20 mouse cellular contexts compared by ENCODE assay signal in the genomic region with DNA sequence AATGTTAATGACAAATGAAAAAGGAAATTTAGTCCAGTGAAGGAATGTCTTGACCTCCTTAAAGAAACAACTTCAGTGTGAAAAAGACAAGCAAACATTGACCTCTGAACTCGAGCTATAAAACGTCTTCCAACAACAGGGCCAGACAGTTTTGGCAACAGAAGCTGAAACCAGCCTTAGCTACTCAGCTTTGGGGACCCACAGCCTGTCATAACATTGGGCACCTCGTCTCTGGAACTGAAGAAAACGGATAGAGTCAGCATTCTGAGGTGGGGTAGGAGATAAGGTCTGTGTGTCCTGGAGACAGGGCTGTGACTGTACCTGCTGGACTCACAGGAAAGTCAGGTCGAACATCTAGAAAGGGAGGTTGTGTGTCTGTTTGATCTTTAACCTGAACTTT. TPM values are rescaled to one million over a fixed set of nuclear protein-coding genes. Genes with fewer than 3 reads are reported as not detected.
"Had no signal": no experiment of that assay in that cellular context is flagged by ENCODE, and none has a peak within 500 bp of the region (broad histone marks: within the 10 kb centered on the region; RNA-seq: fewer than 3 reads in every experiment).

No protein-coding gene starts in this region.

RNA-seq across cellular contexts. Expression of a gene that starts 8.0 kb away (rescaled TPM):
- polyA plus RNA-seq: heart, embryonic 10.5 days; heart, embryonic 12.5 days; heart, embryonic 14.5 days; hindbrain, embryonic 10.5 days; hindbrain, embryonic 12.5 days; hindbrain, embryonic 14.5 days; hindbrain, embryonic 16.5 days; limb, embryonic 11.5 days; limb, embryonic 13.5 days had no signal

RNA-seq across cellular contexts. Expression of a gene that starts 29.2 kb away (rescaled TPM):
- polyA plus RNA-seq: frontal cortex, adult 2 months; heart, embryonic 10.5 days; heart, embryonic 12.5 days; heart, embryonic 14.5 days; heart, embryonic 16.5 days; hindbrain, embryonic 10.5 days; hindbrain, embryonic 12.5 days; hindbrain, embryonic 14.5 days; hindbrain, embryonic 16.5 days; inflammation-experienced regulatory T-cells, adult 6 months; intestine, embryonic 15.5 days; intestine, postnatal 0 days; kidney, adult 2 months; large intestine, adult 2 months; limb, embryonic 11.5 days; limb, embryonic 13.5 days; limb, embryonic 15.5 days; liver, adult 2 months; liver, embryonic 12.5 days; liver, embryonic 14.5 days had no signal
